Mouse (Mus musculus) hindbrain, embryonic 14.5 days (tissue): ENCODE results near the gene Unc50. TPM values are rescaled to one million over a fixed set of nuclear protein-coding genes. Genes with fewer than 3 reads are reported as not detected.

Experiments used
- ATAC-seq: fragments of 200-750 bp; cut with Nextera tagmentation; 2 replicates; pipeline ENCODE4 v1.8.0; 2017; ENCODE audit warnings: moderate number of reproducible peaks, mild to moderate bottlenecking, moderate TSS enrichment, moderate library complexity; ENCODE audit not compliant: low FRiP score
- DNase-seq: peaks from one replicate; pipeline ENCODE4 v3.0.0-alpha.2; 2015; ENCODE audit warnings: low spot score
- H3K27ac ChIP-seq: fragments of 300-500 bp; sonication (generic); 2 replicates; pipeline ENCODE4 v1.5.1; 2014; ENCODE audit warnings: mild to moderate bottlenecking, moderate library complexity
- H3K27me3 ChIP-seq: fragments of 300-500 bp; sonication (generic); 2 replicates; pipeline ENCODE4 v1.6.1; 2014; ENCODE audit warnings: mild to moderate bottlenecking, low read length, mixed read lengths; ENCODE audit not compliant: control insufficient read depth, insufficient read depth
- H3K36me3 ChIP-seq: fragments of 300-500 bp; sonication (generic); replicated peaks from 2 replicates; pipeline ENCODE4 v1.6.1; 2014; ENCODE audit not compliant: control insufficient read depth, insufficient read depth
- H3K4me1 ChIP-seq: fragments of 300-500 bp; sonication (generic); replicated peaks from 2 replicates; pipeline ENCODE4 v1.6.1; 2014; ENCODE audit warnings: antibody characterized with exemption, low read length, mixed read lengths; ENCODE audit not compliant: control insufficient read depth, insufficient read depth
- H3K4me2 ChIP-seq: fragments of 300-500 bp; sonication (generic); replicated peaks from 2 replicates; pipeline ENCODE4 v1.6.1; 2014; ENCODE audit warnings: mild to moderate bottlenecking, moderate library complexity
- H3K4me3 ChIP-seq: fragments of 300-500 bp; sonication (generic); replicated peaks from 2 replicates; pipeline ENCODE4 v1.5.1; 2014; ENCODE audit warnings: mild to moderate bottlenecking, low read length
- H3K9ac ChIP-seq: fragments of 300-500 bp; sonication (generic); 2 replicates; pipeline ENCODE4 v1.6.1; 2014
- H3K9me3 ChIP-seq: fragments of 300-500 bp; sonication (generic); 2 replicates; pipeline ENCODE4 v1.6.1; 2016; ENCODE audit warnings: low read length; ENCODE audit not compliant: control insufficient read depth
- whole genome bisulfite sequencing: fragments of 180-500 bp; shearing (Covaris S2); extraction: QIAGEN DNeasy Blood & Tissue Kit; methylation state at CpG from one replicate; pipeline ENCODE4 v1.1.7; 2014; 5-methylcytosine and 5-hydroxymethylcytosine counted together
- polyA plus RNA-seq: library from polyadenylated mRNA; unstranded; fragments of >200 nt; fragmentation: Nextera tagmentation; extraction: Ambion mirVana; gene quantifications from 2 replicates; pipeline ENCODE4 v1.2.1, GENCODE M21; 2014

Unc50 gene
- polyA plus RNA-seq, 1 experiment from 2014 or later: 126 TPM

DNA sequence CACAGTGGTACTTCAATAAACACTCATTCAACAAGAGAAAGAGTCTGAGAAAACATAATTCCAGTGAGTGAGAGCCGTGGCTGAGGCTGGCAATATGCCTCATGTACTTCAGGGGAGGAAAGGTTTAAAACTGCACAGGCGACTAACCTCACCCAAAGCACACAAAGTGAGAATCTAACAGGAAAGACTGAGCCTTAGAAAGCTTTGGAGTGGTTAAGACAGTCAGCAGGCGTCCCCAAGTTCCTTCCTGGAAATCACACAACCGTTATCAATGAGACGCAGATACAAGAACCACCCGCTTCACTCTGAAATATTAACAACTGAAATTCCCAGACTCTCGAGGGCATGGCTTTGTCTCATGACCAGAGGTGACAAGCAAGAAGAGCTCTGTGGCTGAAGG lies 48.5 kb downstream of the Unc50 start:
- Histone ChIP-seq H3K9ac (no peak overlapping the region), H3K9me3 (no peaks in the 10 kb centered on the region), H3K27me3 (no peaks in the 10 kb centered on the region), H3K4me2 (no peak overlapping the region), H3K27ac (no peak overlapping the region), H3K36me3 (no peaks in the 10 kb centered on the region), H3K4me1 (no peaks in the 10 kb centered on the region), H3K4me3 (no peak overlapping the region)
- 85% methylated on average over 7 of the region's 7 CpGs for WGBS
- DNase-seq (no peak), ATAC-seq (no peak)

GRCm38 (mm10) chr1:37479074-37479473 lies 49.1 kb downstream of the Unc50 start:
- Histone ChIP-seq H3K4me2 (no peak overlapping the region), H3K27me3 (no peaks in the 10 kb centered on the region), H3K27ac (no peak overlapping the region), H3K9ac (no peak overlapping the region), H3K9me3 (no peaks in the 10 kb centered on the region), H3K36me3 (no peaks in the 10 kb centered on the region), H3K4me1 (no peaks in the 10 kb centered on the region), H3K4me3 (no peak overlapping the region)
- WGBS: 71% methylated on average over 9 of the region's 9 CpGs
- no peak for DNase-seq
- ATAC-seq: no peak

GRCm38 (mm10) chr1:37479759-37480158 lies 49.8 kb downstream of the Unc50 start:
- WGBS: 89% methylated on average over 8 of the region's 8 CpGs
- Histone ChIP-seq H3K4me3 (no peak overlapping the region), H3K27me3 (no peaks in the 10 kb centered on the region), H3K36me3 (no peaks in the 10 kb centered on the region), H3K9me3 (no peaks in the 10 kb centered on the region), H3K27ac (no peak overlapping the region), H3K9ac (no peak overlapping the region), H3K4me2 (no peak overlapping the region), H3K4me1 (no peaks in the 10 kb centered on the region)
- ATAC-seq (no peak), DNase-seq (no peak)

DNA sequence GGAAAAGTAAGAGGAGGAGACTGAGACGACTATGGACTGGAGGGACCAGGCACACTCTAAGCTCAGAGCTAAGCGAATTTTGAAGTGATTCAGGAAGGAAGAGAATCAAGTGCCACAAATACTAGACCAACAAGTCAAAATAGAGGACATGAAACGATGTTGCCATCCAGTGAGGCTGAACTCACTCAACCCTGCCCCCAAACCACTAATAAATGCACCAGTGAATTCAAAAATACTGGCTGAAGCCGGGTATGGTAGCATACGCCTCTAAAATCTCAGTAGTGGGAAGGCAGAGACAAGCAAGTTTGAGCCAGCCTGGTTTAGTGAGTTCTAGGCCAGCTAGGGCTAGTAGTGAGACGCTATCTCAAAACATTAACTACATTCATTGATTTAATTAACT lies 50.8 kb downstream of the Unc50 start:
- Histone ChIP-seq H3K4me1 (no peaks in the 10 kb centered on the region), H3K27me3 (no peaks in the 10 kb centered on the region), H3K9ac (no peak overlapping the region), H3K27ac (no peak overlapping the region), H3K4me3 (no peak overlapping the region), H3K4me2 (no peak overlapping the region), H3K36me3 (no peaks in the 10 kb centered on the region), H3K9me3 (no peaks in the 10 kb centered on the region)
- no peak for ATAC-seq
- DNase-seq: no peak
- 89% methylated on average over 6 of the region's 6 CpGs for WGBS

- Histone ChIP-seq H3K27me3 (no peaks in the 10 kb centered on the region), H3K9me3 (no peaks in the 10 kb centered on the region), H3K27ac (no peak overlapping the region), H3K4me2 (no peak overlapping the region), H3K36me3 (no peaks in the 10 kb centered on the region), H3K4me3 (no peak overlapping the region), H3K9ac (no peak overlapping the region), H3K4me1 (no peaks in the 10 kb centered on the region)
- WGBS: 95% methylated on average over 2 of the region's 2 CpGs
- ATAC-seq: no peak
- DNase-seq: no peak
These were observed 51.4 kb downstream of the Unc50 start for GRCm38 (mm10) chr1:37481331-37481730.

DNA sequence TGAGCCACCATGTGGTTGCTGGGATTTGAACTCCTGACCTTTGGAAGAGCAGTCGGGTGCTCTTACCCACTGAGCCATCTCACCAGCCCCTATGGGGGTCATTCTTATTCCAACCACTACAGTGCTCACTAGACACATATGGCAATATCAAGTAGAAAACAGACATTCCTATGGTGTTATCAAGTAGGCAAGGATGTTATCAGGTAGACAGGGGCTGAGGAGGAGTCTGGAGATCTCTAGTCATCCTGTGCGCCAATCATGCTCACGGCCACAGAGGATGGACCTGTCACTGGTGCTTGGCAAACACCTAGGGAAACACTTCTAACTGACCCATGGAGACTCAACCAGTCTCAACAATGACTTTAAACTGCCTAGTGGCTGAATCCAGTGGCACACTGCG lies 54.7 kb downstream of the Unc50 start:
- Histone ChIP-seq H3K4me3 (no peak overlapping the region), H3K9ac (no peak overlapping the region), H3K36me3 (peaks cover 10% of the 10 kb centered on the region), H3K9me3 (no peaks in the 10 kb centered on the region), H3K27me3 (no peaks in the 10 kb centered on the region), H3K4me1 (no peaks in the 10 kb centered on the region), H3K27ac (no peak overlapping the region), H3K4me2 (no peak overlapping the region)
- WGBS: 87% methylated on average over 4 of the region's 4 CpGs
- ATAC-seq (no peak), DNase-seq (no peak)

DNA sequence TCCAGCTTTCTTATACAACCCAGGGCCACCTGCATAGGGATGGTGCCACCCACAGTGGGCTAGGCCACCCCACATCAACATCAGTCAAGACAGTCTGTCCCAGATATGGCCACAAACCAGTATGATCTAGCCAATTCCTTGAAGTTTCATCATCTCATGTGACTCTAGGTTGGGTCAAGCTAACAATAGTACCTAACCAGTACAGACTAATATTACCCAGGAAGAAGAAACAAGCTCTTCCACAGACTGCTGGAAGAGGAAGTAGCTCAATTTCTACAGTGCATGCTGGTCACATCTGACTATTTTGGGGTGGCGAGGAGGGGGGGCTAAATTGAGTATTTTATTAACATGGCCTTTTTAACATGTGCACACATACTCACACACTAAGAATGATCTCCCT lies 56.5 kb downstream of the Unc50 start:
- Histone ChIP-seq H3K36me3 (peaks cover 10% of the 10 kb centered on the region), H3K9me3 (no peaks in the 10 kb centered on the region), H3K4me1 (no peaks in the 10 kb centered on the region), H3K4me2 (no peak overlapping the region), H3K27me3 (0 out of 2 replicates have a peak, but pooled peaks cover 3% of the 10 kb centered on the region), H3K4me3 (no peak overlapping the region), H3K27ac (no peak overlapping the region), H3K9ac (no peak overlapping the region)
- DNase-seq: no peak
- ATAC-seq: no peak
- WGBS: 92% methylated on average over 1 of the region's 1 CpGs

GRCm38 (mm10) chr1:37486994-37487393 lies 57.1 kb downstream of the Unc50 start:
- ATAC-seq: no peak
- no peak overlapping the region for H3K4me2 ChIP-seq
- 87% methylated on average over 3 of the region's 3 CpGs for WGBS

DNA sequence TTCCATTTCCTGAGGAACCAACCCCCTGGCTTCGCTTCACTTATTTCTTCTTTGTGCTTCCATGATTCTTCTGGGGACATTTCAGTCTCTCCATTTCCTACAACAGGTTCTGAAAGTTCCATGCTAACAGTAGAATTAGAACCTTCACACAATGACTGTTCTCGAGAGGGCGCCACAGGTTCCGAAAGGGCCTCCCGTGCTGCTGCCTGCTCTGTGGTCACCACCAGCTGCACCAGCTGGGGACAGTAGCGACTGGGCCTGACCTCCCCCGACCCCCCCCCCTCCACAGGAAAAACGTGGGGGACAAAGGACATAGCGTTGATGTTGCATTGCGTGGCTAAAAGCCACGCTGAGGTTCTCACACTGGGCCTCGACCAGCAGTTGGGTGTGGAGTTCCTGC lies 58.6 kb downstream of the Unc50 start:
- no peak for ATAC-seq
- H3K27ac ChIP-seq: no peak overlapping the region
- WGBS: 87% methylated on average over 12 of the region's 12 CpGs

More at GRCm38 (mm10) chr1:37486994-37487393, 57.1 kb downstream of the Unc50 start:
- no peaks in the 10 kb centered on the region for H3K4me1 ChIP-seq
- H3K9me3 ChIP-seq: no peaks in the 10 kb centered on the region
- no peak overlapping the region for H3K27ac ChIP-seq
- H3K4me3 ChIP-seq: no peak overlapping the region
- DNase-seq: no peak
- 0 out of 2 replicates have a peak, but pooled peaks cover 3% of the 10 kb centered on the region for H3K27me3 ChIP-seq
- no peak overlapping the region for H3K9ac ChIP-seq
- peaks cover 10% of the 10 kb centered on the region for H3K36me3 ChIP-seq

More for the DNA sequence above, 58.6 kb downstream of the Unc50 start:
- Histone ChIP-seq H3K4me3 (no peak overlapping the region), H3K4me2 (no peak overlapping the region), H3K4me1 (no peaks in the 10 kb centered on the region), H3K9ac (no peak overlapping the region), H3K36me3 (peaks cover 10% of the 10 kb centered on the region), H3K9me3 (no peaks in the 10 kb centered on the region), H3K27me3 (0 out of 2 replicates have a peak, but pooled peaks cover 3% of the 10 kb centered on the region)
- no peak for DNase-seq
